Mouse (Mus musculus): ENCODE measurements around the gene Ubqln4.

Ubqln4 gene

DNA sequence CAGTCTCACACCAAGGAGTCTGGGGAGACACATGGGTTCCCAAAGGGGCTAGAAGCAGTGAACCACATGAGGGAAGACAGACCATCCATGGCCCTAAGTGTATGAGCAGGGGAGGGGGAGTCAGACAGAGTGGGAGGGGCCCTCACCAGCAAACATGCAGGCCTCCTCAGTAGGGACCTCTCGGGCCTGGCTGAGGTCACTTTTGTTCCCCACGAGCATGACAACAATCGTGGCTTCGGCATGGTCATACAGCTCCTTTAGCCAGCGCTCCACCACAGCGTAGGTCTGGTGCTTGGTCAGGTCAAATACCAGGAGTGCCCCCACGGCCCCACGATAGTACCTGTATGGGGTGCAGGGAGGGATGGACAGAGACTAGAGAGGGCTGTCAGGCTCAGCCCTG is 10.4 kb upstream of the Ubqln4 start:
- DNase-seq: no peak

DNA sequence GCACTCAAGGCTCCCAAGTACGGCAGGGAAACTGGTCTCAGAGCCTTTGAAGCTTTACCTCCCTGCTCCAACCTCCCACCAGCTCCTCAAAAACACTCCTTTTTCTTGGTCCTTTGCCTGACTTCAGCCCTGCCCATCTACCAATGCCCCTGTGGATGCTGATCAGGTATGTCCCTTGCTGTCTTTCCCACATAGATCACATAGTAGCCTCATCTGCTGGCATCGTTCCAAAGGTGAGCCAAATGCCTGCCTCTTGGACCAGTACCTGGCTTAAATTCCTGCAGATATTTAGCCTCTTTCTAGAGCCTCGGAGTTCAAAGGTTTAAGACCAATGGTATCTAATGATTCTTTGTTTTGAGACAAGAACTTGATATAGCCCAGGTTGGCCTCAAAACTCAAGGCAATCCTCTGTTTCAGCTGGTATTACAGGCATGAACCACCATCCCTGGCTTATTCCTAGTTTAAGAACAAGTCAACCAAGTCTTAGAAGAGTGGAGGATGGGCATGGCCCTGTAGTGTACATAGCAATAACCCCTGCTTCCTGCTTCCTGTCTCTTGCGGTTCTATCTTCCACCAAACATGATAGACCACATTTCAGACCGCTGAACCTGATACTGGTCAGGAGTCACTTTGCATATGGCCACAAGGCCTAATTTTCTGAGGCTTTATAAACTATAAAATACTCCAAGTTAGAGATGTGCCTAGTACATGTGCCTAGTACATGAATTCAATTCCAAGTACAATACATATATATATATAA is 9.7 kb upstream of the Ubqln4 start:
- DNase-seq: no peak

DNA sequence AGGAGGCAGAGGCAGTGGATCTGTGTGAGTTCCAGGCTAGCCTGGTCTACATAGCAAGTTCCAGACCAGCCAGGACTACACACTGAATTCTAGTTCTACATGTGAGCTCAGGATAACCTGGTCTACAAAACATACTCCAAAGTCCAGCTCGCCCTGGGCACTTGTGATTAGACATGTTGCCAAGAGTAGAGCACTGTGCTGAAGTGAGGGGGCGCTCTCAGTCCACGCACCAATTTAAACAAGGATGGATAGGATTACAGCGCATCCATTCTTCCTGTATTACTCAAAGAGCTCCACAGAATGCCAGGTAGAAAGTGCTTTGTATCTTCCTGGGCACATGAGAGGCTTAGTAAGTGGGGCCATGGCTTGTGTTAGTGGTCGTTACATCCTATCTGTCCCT is 9.0 kb upstream of the Ubqln4 start:
- no peak for DNase-seq

GRCm38 (mm10) chr3:88544955-88545591 is 8.5 kb upstream of the Ubqln4 start:
- DNase-seq: no peak

DNA sequence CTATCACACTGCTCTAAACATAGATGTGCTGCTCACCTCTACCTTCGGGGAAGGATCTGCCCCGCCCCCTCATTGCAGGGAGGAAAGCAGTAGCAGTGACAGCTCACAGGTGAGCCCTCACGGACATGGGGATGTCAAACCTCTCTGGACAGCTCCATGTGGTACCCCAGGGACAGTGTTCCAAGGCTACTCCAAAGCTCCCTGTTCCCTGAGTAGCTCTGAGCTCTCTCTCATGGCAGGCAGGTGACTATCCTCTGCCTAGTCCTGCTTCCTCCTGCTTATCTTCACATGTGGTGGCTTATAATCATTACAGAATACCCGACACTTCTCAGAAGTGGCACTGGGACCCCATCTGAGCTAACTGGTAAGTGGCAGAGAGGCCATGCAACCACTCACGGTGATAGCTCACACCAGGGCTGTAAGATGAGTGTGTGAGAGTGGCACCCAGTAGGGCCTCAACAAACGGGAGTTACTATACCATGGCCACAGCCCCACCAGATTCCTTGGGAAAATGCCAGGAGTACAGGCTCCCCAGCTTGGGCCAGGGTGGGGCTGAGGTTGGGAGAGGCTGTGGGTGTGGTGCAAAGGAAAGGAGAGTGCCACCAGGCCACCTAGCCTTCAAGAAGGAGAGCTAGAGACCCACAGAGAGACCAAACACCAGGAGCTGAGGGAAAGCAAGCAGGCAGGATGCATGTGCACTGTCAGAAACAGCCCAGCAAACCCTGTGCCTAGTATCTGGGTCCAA is 6.7 kb upstream of the Ubqln4 start:
- DNase-seq: no peak

GRCm38 (mm10) chr3:88548180-88548917 is 5.2 kb upstream of the Ubqln4 start, which contains the start of gene Rab25:
Gene Rab25 (minus strand): TSS chr3:88548300.
- DNase-seq: no peak

DNA sequence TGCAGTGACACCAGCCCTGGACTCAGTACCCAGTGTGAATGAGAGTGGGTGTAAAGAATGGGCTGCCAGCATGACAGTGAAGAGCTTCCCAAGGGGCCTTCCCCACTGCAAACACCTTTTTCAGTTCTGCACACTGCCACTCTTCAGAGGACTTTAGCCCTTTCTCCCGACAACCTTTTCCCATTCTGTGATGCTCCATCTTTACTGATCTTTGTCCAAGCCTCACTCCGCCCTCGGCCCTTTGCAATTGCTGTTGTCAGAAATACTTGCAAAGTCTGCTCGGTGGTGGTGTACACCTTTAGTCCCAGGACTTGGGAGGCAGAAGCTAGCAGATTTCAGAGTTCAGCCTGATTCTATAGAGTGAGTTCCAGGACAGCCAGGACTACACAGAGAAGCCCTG is 2.0 kb upstream of the Ubqln4 start:
- DNase-seq: no peak

- DNase-seq: no peak
Measured at GRCm38 (mm10) chr3:88552082-88552645, 1.4 kb upstream of the Ubqln4 start.

- peak; percentile 95 for DNase-seq
Measured at GRCm38 (mm10) chr3:88552676-88553524, 658 bp upstream of the Ubqln4 start, which contains the start of gene Lamtor2. Gene Lamtor2 (minus strand): TSS chr3:88553074.

GRCm38 (mm10) chr3:88553880-88554586 is 475 bp downstream of the Ubqln4 start:
- peak; percentile 81 for DNase-seq

DNA sequence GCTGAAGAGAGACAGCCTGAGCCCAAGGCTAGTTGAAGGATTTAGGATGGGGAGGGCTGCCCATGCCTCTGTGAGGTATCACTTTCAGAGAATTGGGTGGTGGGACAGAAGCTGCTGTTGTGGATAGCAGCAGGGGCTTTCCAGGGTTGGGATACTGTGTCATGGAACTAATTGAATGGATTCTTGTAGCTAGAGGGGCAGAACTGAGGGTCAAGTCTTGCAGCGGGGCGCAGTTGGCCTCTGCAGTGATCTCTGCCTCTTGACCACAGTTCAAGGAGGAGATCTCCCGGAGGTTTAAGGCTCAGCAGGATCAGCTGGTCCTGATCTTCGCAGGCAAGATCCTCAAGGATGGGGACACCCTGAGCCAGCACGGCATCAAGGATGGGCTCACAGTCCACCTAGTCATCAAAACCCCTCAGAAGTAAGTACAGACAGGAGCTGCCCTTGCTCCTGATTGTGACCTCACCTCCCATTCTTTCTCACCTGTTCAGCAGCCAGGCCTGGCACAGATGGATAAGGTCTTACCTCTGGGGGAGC is 1.6 kb downstream of the Ubqln4 start:
- DNase-seq: no peak

- DNase-seq: no peak
Measured at GRCm38 (mm10) chr3:88555731-88556130, 2.2 kb downstream of the Ubqln4 start.

GRCm38 (mm10) chr3:88556616-88557015 is 3.1 kb downstream of the Ubqln4 start:
- no peak for DNase-seq

GRCm38 (mm10) chr3:88559596-88559995 is 6.0 kb downstream of the Ubqln4 start:
- no peak for DNase-seq

DNA sequence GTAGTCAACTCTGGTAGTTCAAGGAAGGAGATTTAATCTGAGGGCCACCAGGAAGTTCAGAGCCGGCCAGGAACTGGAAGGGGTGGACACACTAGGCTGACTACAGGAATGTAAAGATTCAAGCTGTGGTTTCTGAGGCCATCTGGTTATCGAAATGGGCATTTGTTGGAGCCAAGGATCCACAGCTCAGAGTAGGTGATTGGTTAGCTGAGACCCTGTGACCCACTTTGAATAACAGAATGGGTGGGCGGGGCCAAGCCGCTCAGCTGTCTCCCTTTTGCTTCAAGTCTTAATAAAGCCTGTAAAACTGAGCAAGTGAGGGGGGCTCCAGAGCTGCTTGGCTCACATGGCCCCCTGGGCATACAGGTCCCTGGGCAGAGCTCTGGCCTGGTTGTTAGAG is 8.4 kb downstream of the Ubqln4 start:
- no peak for DNase-seq

- no peak for DNase-seq
Measured at GRCm38 (mm10) chr3:88563442-88563841, 9.9 kb downstream of the Ubqln4 start.

GRCm38 (mm10) chr3:88563966-88564365 is 10.4 kb downstream of the Ubqln4 start:
- no peak for DNase-seq

DNA sequence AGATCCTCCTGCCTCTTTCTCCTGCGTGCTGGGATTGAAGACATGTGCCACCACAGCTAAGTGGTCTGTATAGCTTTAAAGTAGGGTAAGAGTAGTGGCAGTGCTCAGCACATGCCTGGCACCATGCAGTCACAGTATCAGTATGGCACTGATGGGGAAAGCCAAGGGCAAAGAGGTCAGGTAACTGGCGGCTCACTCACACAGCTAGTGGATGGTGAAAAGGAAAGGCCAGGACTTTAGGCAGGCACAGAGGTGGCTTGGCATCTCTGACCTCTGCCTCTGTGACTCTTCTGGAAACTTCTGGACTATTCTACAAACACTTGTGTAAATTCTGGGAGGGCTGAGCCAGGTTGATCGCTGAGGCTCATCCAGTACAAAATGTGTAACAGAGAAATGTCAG is 12.6 kb downstream of the Ubqln4 start:
- no peak for DNase-seq

DNA sequence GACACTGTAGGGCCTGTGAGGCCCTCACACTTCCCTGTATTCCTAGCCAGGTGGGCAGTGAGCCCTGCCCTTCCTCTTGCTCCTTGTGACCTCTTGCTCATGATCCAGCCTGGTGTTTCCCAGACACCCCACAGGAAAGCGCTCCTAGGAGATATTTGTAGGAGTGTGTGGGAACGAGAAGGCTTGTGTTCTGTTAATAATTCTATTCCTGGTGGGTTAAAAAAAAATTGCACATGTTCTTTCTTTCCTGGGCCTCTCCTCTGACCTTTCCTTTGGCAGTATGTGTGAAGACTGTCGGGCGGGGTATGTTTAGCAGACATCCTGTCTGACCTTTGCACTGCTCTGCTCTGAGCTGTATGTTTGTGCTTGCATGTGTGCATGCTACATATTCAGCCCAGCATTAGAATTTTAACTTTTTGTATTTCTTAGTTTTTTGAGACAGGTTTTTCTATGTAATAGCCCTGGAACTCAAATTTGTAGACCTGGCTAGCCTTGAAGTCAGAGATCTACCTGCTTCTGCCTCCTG is 13.0 kb downstream of the Ubqln4 start:
- DNase-seq: no peak

- no peak for DNase-seq
Measured at GRCm38 (mm10) chr3:88567892-88568291, 14.3 kb downstream of the Ubqln4 start.

DNA sequence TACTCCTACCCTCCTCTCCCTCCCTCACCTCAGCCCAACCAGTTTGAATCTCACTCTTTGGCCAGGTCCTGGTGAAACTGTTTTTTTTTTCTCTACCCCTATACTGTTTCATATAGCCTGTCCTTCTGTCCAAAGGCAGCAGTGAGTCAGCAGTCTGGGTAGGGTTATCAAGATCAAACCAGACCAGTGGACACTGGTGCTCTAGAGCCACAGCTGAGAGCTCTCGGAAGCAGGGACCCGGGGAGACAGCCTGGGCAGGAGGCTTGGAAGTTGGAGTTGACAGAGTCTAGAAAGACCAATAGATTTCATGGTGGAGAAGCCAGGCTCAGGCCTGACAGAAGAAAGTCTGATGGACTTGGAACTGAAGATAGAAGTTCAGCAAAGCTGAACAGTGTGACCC is 15.1 kb downstream of the Ubqln4 start:
- DNase-seq: no peak

All from thymus, postnatal 25 days (tissue).